Comparison of ENCODE assay signal across 9 mouse cellular contexts in genomic region chr16:17768834-17769233, GRCm38 (mm10). TPM values are rescaled to one million over a fixed set of nuclear protein-coding genes. Genes with fewer than 3 reads are reported as not detected.
A peak's percentile ranks its signal among the peaks of the same experiment; 100 is the strongest.
DNase-seq lines count a peak whose midpoint lies in the region; ATAC-seq and TF ChIP-seq lines count a peak whose summit lies in the region.
"Had no signal": no experiment of that assay in that cellular context is flagged by ENCODE, and none has a peak within 500 bp of the region (broad histone marks: within the 10 kb centered on the region; RNA-seq: fewer than 3 reads in every experiment).

No protein-coding gene starts in this region.

- TF ChIP-seq CTCF in intestine, postnatal 0 days (IDR thresholded peaks at IDR 0.05; ENCODE audit: low read depth): no peak

- no peaks in the 10 kb centered on the region for H3K27me3 ChIP-seq in intestine, postnatal 0 days (replicated peaks; ENCODE audit: control insufficient read depth, insufficient read depth, low read length)
- H3K27me3 ChIP-seq in kidney, embryonic 16.5 days (ENCODE audit: insufficient read depth, low read length): no peaks in the 10 kb centered on the region
- H3K27me3 ChIP-seq: neural tube, embryonic 12.5 days had no signal

- no peak overlapping the region for H3K4me2 ChIP-seq in intestine, postnatal 0 days (replicated peaks; ENCODE audit: low read depth)
- no peak overlapping the region for H3K4me2 ChIP-seq in kidney, embryonic 16.5 days (replicated peaks; ENCODE audit: low read depth, low read length)
- H3K4me2 ChIP-seq: neural tube, embryonic 12.5 days had no signal

- peaks cover 47% of the 10 kb centered on the region for H3K36me3 ChIP-seq in intestine, postnatal 0 days (ENCODE audit: control insufficient read depth, insufficient read depth)
- peaks cover 51% of the 10 kb centered on the region for H3K36me3 ChIP-seq in kidney, embryonic 16.5 days (ENCODE audit: insufficient read depth, low read length)

- H3K9me3 ChIP-seq in intestine, postnatal 0 days (ENCODE audit: control insufficient read depth): no peaks in the 10 kb centered on the region
- no peaks in the 10 kb centered on the region for H3K9me3 ChIP-seq in kidney, embryonic 16.5 days (ENCODE audit: low read length)
- H3K9me3 ChIP-seq: neural tube, embryonic 12.5 days had no signal

- no peak overlapping the region for H3K9ac ChIP-seq in intestine, postnatal 0 days (ENCODE audit: low read depth, low read length)
- no peak overlapping the region for H3K9ac ChIP-seq in kidney, embryonic 16.5 days (replicated peaks; ENCODE audit: low read length)
- H3K9ac ChIP-seq: neural tube, embryonic 12.5 days had no signal

- ATAC-seq in intestine, postnatal 0 days: no peak
- no peak for ATAC-seq in kidney, embryonic 16.5 days (ENCODE audit: low FRiP score, low TSS enrichment)

- H3K4me3 ChIP-seq in intestine, postnatal 0 days (ENCODE audit: low read depth, low read length): no peak overlapping the region
- H3K4me3 ChIP-seq in kidney, embryonic 16.5 days (ENCODE audit: low read length): no peak overlapping the region
- H3K4me3 ChIP-seq: neural tube, embryonic 12.5 days had no signal

- H3K27ac ChIP-seq in intestine, postnatal 0 days (ENCODE audit: low read depth, low read length): no peak overlapping the region
- H3K27ac ChIP-seq in kidney, embryonic 16.5 days (ENCODE audit: low read length): no peak overlapping the region
- H3K27ac ChIP-seq: neural tube, embryonic 12.5 days had no signal

- DNase-seq in 3134 (ENCODE audit: extremely low read depth, insufficient read length, low spot score) (peak; percentile 57), 416B (ENCODE audit: low read depth) (peak; percentile 44)
- peak; percentile 58 to 67 for DNase-seq in cerebellum, postnatal 10 days
- peak; percentile 46 to 62 for DNase-seq in layer of hippocampus, adult 8-10 months (ENCODE audit: low spot score in 2 of 2)
- DNase-seq in thymus, postnatal 0 days (ENCODE audit: low spot score): no peak
- DNase-seq: gastrocnemius, postnatal 10 days had no signal

- WGBS in intestine, postnatal 0 days: 83% methylated on average over 7 of the region's 7 CpGs
- 88% methylated on average over 7 of the region's 7 CpGs for WGBS in kidney, embryonic 16.5 days

- no peaks in the 10 kb centered on the region; the same call in 1 of the 2 replicates for H3K4me1 ChIP-seq in intestine, postnatal 0 days (replicated peaks; ENCODE audit: control insufficient read depth, insufficient read depth, low read length)
- H3K4me1 ChIP-seq in kidney, embryonic 16.5 days (ENCODE audit: insufficient read depth, low read length): no peaks in the 10 kb centered on the region
- H3K4me1 ChIP-seq: neural tube, embryonic 12.5 days had no signal

RNA-seq across cellular contexts. Expression of gene Klhl22, which starts 9.4 kb away (rescaled TPM):
- 100 to 1,000 TPM in 2 of 4 experiments, 10 to 100 TPM in 2; 95.8 to 105 (median 101) TPM for total RNA-seq in layer of hippocampus, adult 8-10 months (2022)
- 29.0 and 29.9 TPM in 2 replicates for polyA plus RNA-seq in intestine, postnatal 0 days (2015; fragmentation: Nextera tagmentation; extraction: Ambion mirVana)
- 69.8 and 72.0 TPM in 2 replicates for polyA plus RNA-seq in kidney, embryonic 16.5 days (2015; fragmentation: Nextera tagmentation; extraction: Ambion mirVana)
- 27.6 and 30.2 TPM in 2 replicates for polyA plus RNA-seq in thymus, postnatal 0 days (2015; fragmentation: Nextera tagmentation; extraction: Ambion mirVana)

RNA-seq across cellular contexts. Expression of gene Scarf2, which starts 28.2 kb away (rescaled TPM):
- total RNA-seq in layer of hippocampus, adult 8-10 months (2022): 1 to 10 TPM; 1.9 to 4.7 (median 3.0) TPM
- 6.3 and 6.9 TPM in 2 replicates for polyA plus RNA-seq in intestine, postnatal 0 days (2015; fragmentation: Nextera tagmentation; extraction: Ambion mirVana)
- 8.1 and 8.9 TPM in 2 replicates for polyA plus RNA-seq in kidney, embryonic 16.5 days (2015; fragmentation: Nextera tagmentation; extraction: Ambion mirVana)
- 3.6 and 4.3 TPM in 2 replicates for polyA plus RNA-seq in thymus, postnatal 0 days (2015; fragmentation: Nextera tagmentation; extraction: Ambion mirVana)

RNA-seq across cellular contexts. Expression of gene Med15, which starts 36.1 kb away (rescaled TPM):
- total RNA-seq in layer of hippocampus, adult 8-10 months (2022): 10 to 100 TPM; 72.6 to 84.6 (median 78.3) TPM
- 26.6 TPM in 2 replicates for polyA plus RNA-seq in intestine, postnatal 0 days (2015; fragmentation: Nextera tagmentation; extraction: Ambion mirVana)
- polyA plus RNA-seq in kidney, embryonic 16.5 days (2015; fragmentation: Nextera tagmentation; extraction: Ambion mirVana): 44.1 and 56.1 TPM in 2 replicates
- polyA plus RNA-seq in thymus, postnatal 0 days (2015; fragmentation: Nextera tagmentation; extraction: Ambion mirVana): 31.6 and 36.9 TPM in 2 replicates
